Mouse (Mus musculus): ENCODE measurements around the gene Tmem232. TPM values are rescaled to one million over a fixed set of nuclear protein-coding genes. Genes with fewer than 3 reads are reported as not detected.
"Not testable (repeated sequence)": the region's sequence is repeated elsewhere in the genome, so short reads cannot be mapped to it uniquely, and the experiment has no call there.

The Tmem232 gene
- polyA plus RNA-seq, 1 experiment from 2014 or later = not detected

GRCm38 (mm10) chr17:65561361-65562015 is 20.9 kb upstream of the Tmem232 start:
- H3K4me1 ChIP-seq (replicated peaks) = peaks cover 24% of the 10 kb centered on the region

GRCm38 (mm10) chr17:65559273-65559672 is 18.7 kb upstream of the Tmem232 start:
- Histone ChIP-seq H3K4me3 (replicated peaks) (no peak overlapping the region), H3K36me3 (replicated peaks) (no peaks in the 10 kb centered on the region), H3K9ac (no peak overlapping the region), H3K9me3 (replicated peaks) (no peaks in the 10 kb centered on the region), H3K4me1 (replicated peaks) (peaks cover 24% of the 10 kb centered on the region), H3K27ac (replicated peaks) (no peak overlapping the region), H3K27me3 (no peaks in the 10 kb centered on the region), H3K4me2 (no peak overlapping the region)
- no peak for ATAC-seq (ENCODE audit: insufficient read depth)
- 32% methylated on average over 5 of the region's 5 CpGs for WGBS (ENCODE audit: insufficient replicate concordance)

More at GRCm38 (mm10) chr17:65561361-65562015, 20.9 kb upstream of the Tmem232 start:
- Histone ChIP-seq H3K27me3 (no peaks in the 10 kb centered on the region), H3K4me2 (no peak overlapping the region), H3K4me3 (replicated peaks) (no peak overlapping the region), H3K9me3 (replicated peaks) (no peaks in the 10 kb centered on the region), H3K27ac (replicated peaks) (no peak overlapping the region), H3K36me3 (replicated peaks) (no peaks in the 10 kb centered on the region), H3K9ac (no peak overlapping the region)
- ATAC-seq (ENCODE audit: insufficient read depth) = no peak
- WGBS (ENCODE audit: insufficient replicate concordance) = 63% methylated on average over 6 of the region's 6 CpGs

- Histone ChIP-seq H3K4me3 (replicated peaks) (no peak overlapping the region), H3K27me3 (no peaks in the 10 kb centered on the region), H3K9me3 (replicated peaks) (no peaks in the 10 kb centered on the region), H3K4me2 (no peak overlapping the region), H3K9ac (no peak overlapping the region), H3K27ac (replicated peaks) (no peak overlapping the region), H3K36me3 (replicated peaks) (no peaks in the 10 kb centered on the region), H3K4me1 (replicated peaks) (peaks cover 24% of the 10 kb centered on the region)
- no peak for ATAC-seq (ENCODE audit: insufficient read depth)
- 52% methylated on average over 9 of the region's 9 CpGs for WGBS (ENCODE audit: insufficient replicate concordance)
Observed at GRCm38 (mm10) chr17:65558788-65559187, 18.2 kb upstream of the Tmem232 start.

GRCm38 (mm10) chr17:65558217-65558616 is 17.6 kb upstream of the Tmem232 start:
- Histone ChIP-seq H3K27ac (replicated peaks) (no peak overlapping the region), H3K4me2 (no peak overlapping the region), H3K27me3 (no peaks in the 10 kb centered on the region), H3K9ac (no peak overlapping the region), H3K9me3 (replicated peaks) (no peaks in the 10 kb centered on the region), H3K36me3 (replicated peaks) (no peaks in the 10 kb centered on the region), H3K4me3 (replicated peaks) (no peak overlapping the region), H3K4me1 (replicated peaks) (peaks cover 24% of the 10 kb centered on the region)
- 19% methylated on average over 9 of the region's 9 CpGs for WGBS (ENCODE audit: insufficient replicate concordance)
- ATAC-seq (ENCODE audit: insufficient read depth) = 0 out of 2 replicates have a peak, but pooled peaks have one; percentile 13

GRCm38 (mm10) chr17:65557212-65557611 is 16.6 kb upstream of the Tmem232 start:
- H3K4me3 ChIP-seq (replicated peaks) = no peak overlapping the region
- peaks cover 24% of the 10 kb centered on the region for H3K4me1 ChIP-seq (replicated peaks)
- no peaks in the 10 kb centered on the region for H3K36me3 ChIP-seq (replicated peaks)
- no peak overlapping the region for H3K9ac ChIP-seq
- H3K27me3 ChIP-seq = no peaks in the 10 kb centered on the region
- WGBS (ENCODE audit: insufficient replicate concordance) = 23% methylated on average over 6 of the region's 6 CpGs
- peak overlapping the region; percentile 49 for H3K27ac ChIP-seq (replicated peaks)
- H3K4me2 ChIP-seq = peak overlapping the region; percentile 52
- peak; percentile 83 for ATAC-seq (ENCODE audit: insufficient read depth)
- H3K9me3 ChIP-seq (replicated peaks) = no peaks in the 10 kb centered on the region

- Histone ChIP-seq H3K9me3 (replicated peaks) (no peaks in the 10 kb centered on the region), H3K9ac (no peak overlapping the region), H3K4me1 (replicated peaks) (peaks cover 24% of the 10 kb centered on the region), H3K27ac (replicated peaks) (peak overlapping the region; percentile 49; the same call in 1 of the 2 replicates), H3K36me3 (replicated peaks) (no peaks in the 10 kb centered on the region), H3K4me2 (peak overlapping the region; percentile 52), H3K4me3 (replicated peaks) (no peak overlapping the region), H3K27me3 (no peaks in the 10 kb centered on the region)
- 34% methylated on average over 10 of the region's 10 CpGs for WGBS (ENCODE audit: insufficient replicate concordance)
- ATAC-seq (ENCODE audit: insufficient read depth) = peak; percentile 70
Observed at GRCm38 (mm10) chr17:65556798-65557197, 16.2 kb upstream of the Tmem232 start.

GRCm38 (mm10) chr17:65552426-65552997 is 11.9 kb upstream of the Tmem232 start:
- H3K27me3 ChIP-seq = no peaks in the 10 kb centered on the region
- 68% methylated on average over 12 of the region's 12 CpGs for WGBS (ENCODE audit: insufficient replicate concordance)
- no peak for ATAC-seq (ENCODE audit: insufficient read depth)
- H3K4me3 ChIP-seq (replicated peaks) = no peak overlapping the region
- H3K36me3 ChIP-seq (replicated peaks) = no peaks in the 10 kb centered on the region
- H3K9ac ChIP-seq = no peak overlapping the region
- H3K4me2 ChIP-seq = no peak overlapping the region
- peaks cover 9% of the 10 kb centered on the region for H3K4me1 ChIP-seq (replicated peaks)
- no peaks in the 10 kb centered on the region for H3K9me3 ChIP-seq (replicated peaks)
- H3K27ac ChIP-seq (replicated peaks) = no peak overlapping the region

GRCm38 (mm10) chr17:65550357-65550756 is 9.8 kb upstream of the Tmem232 start:
- no peak overlapping the region for H3K4me2 ChIP-seq
- WGBS (ENCODE audit: insufficient replicate concordance) = 71% methylated on average over 4 of the region's 4 CpGs
- no peak overlapping the region for H3K4me3 ChIP-seq (replicated peaks)
- no peak overlapping the region for H3K9ac ChIP-seq
- H3K36me3 ChIP-seq (replicated peaks) = no peaks in the 10 kb centered on the region
- no peak overlapping the region for H3K27ac ChIP-seq (replicated peaks)
- H3K27me3 ChIP-seq = no peaks in the 10 kb centered on the region
- no peaks in the 10 kb centered on the region for H3K9me3 ChIP-seq (replicated peaks)
- ATAC-seq (ENCODE audit: insufficient read depth) = no peak
- H3K4me1 ChIP-seq (replicated peaks) = no peaks in the 10 kb centered on the region

- H3K9me3 ChIP-seq (replicated peaks) = no peaks in the 10 kb centered on the region
- no peak overlapping the region for H3K4me3 ChIP-seq (replicated peaks)
- no peak overlapping the region for H3K9ac ChIP-seq
- no peaks in the 10 kb centered on the region for H3K36me3 ChIP-seq (replicated peaks)
- H3K4me1 ChIP-seq (replicated peaks) = 0 out of 2 replicates have a peak, but pooled peaks cover under 1% of the 10 kb centered on the region
- no peaks in the 10 kb centered on the region for H3K27me3 ChIP-seq
- 68% methylated on average over 18 of the region's 18 CpGs for WGBS (ENCODE audit: insufficient replicate concordance)
- ATAC-seq (ENCODE audit: insufficient read depth) = no peak
- H3K4me2 ChIP-seq = no peak overlapping the region
- no peak overlapping the region for H3K27ac ChIP-seq (replicated peaks)
Observed at GRCm38 (mm10) chr17:65548698-65549365, 8.2 kb upstream of the Tmem232 start.

GRCm38 (mm10) chr17:65546221-65546620 is 5.6 kb upstream of the Tmem232 start:
- not testable (repeated sequence) for H3K4me1 ChIP-seq (replicated peaks); H3K9me3 ChIP-seq (replicated peaks); H3K27ac ChIP-seq (replicated peaks); ATAC-seq (ENCODE audit: insufficient read depth); H3K27me3 ChIP-seq; H3K9ac ChIP-seq; H3K4me2 ChIP-seq; H3K36me3 ChIP-seq (replicated peaks); H3K4me3 ChIP-seq (replicated peaks)
- 62% methylated on average over 4 of the region's 4 CpGs for WGBS (ENCODE audit: insufficient replicate concordance)

GRCm38 (mm10) chr17:65536156-65536555 is 4.4 kb downstream of the Tmem232 start:
- no peaks in the 10 kb centered on the region for H3K4me1 ChIP-seq (replicated peaks)
- no peaks in the 10 kb centered on the region for H3K9me3 ChIP-seq (replicated peaks)
- peaks cover 19% of the 10 kb centered on the region for H3K27me3 ChIP-seq
- no peak for ATAC-seq (ENCODE audit: insufficient read depth)
- H3K9ac ChIP-seq = no peak overlapping the region
- 19% methylated on average over 3 of the region's 3 CpGs for WGBS (ENCODE audit: insufficient replicate concordance)
- H3K36me3 ChIP-seq (replicated peaks) = no peaks in the 10 kb centered on the region
- H3K4me2 ChIP-seq = no peak overlapping the region
- H3K27ac ChIP-seq (replicated peaks) = no peak overlapping the region
- H3K4me3 ChIP-seq (replicated peaks) = no peak overlapping the region

Measured in liver, embryonic 15.5 days (tissue).